Mouse (Mus musculus) ES-Bruce4 (cell line): ENCODE results near the gene Pop4. TPM values are rescaled to one million over a fixed set of nuclear protein-coding genes. Genes with fewer than 3 reads are reported as not detected.

Experiments
- H3K27ac ChIP-seq: 2 replicates; pipeline ENCODE4 v1.5.1; 2012; ENCODE audit warnings: low read length, inconsistent platforms; ENCODE audit not compliant: insufficient read depth
- H3K27me3 ChIP-seq: 2 replicates; pipeline ENCODE4 v1.6.1; 2012; ENCODE audit warnings: mild to moderate bottlenecking, low read length, inconsistent platforms; ENCODE audit not compliant: control insufficient read depth, poor library complexity, insufficient read depth, severe bottlenecking
- H3K36me3 ChIP-seq: 2 replicates; pipeline ENCODE4 v1.6.1; 2012; ENCODE audit warnings: inconsistent platforms, mild to moderate bottlenecking, low read length, moderate library complexity; ENCODE audit not compliant: control insufficient read depth, poor library complexity, insufficient read depth, severe bottlenecking
- H3K4me1 ChIP-seq: one replicate; pipeline ENCODE4 v1.8.1; 2011; ENCODE audit warnings: low read length; ENCODE audit not compliant: control insufficient read depth, insufficient read depth
- H3K4me3 ChIP-seq: 2 replicates; pipeline ENCODE4 v1.5.1; 2011; ENCODE audit warnings: low read depth, mild to moderate bottlenecking, low read length
- H3K9ac ChIP-seq: 2 replicates; pipeline ENCODE4 v1.6.1; 2012; ENCODE audit warnings: low read depth, mild to moderate bottlenecking, inconsistent platforms; ENCODE audit not compliant: poor library complexity, severe bottlenecking
- H3K9me3 ChIP-seq: replicated peaks from 2 replicates; pipeline ENCODE4 v1.6.1; 2012; ENCODE audit warnings: mild to moderate bottlenecking, low read length, inconsistent platforms; ENCODE audit not compliant: control insufficient read depth, poor library complexity, insufficient read depth, severe bottlenecking
- CTCF ChIP-seq: IDR thresholded peaks from one replicate; pipeline ENCODE4 v1.8.1; 2011; ENCODE audit warnings: low read depth, low read length
- EP300 ChIP-seq: IDR thresholded peaks from 2 replicates; pipeline ENCODE4 v1.6.1; 2011; ENCODE audit warnings: low read depth, low read length; ENCODE audit not compliant: insufficient read depth
- POLR2A ChIP-seq: IDR thresholded peaks from one replicate; pipeline ENCODE4 v1.8.1; 2011; ENCODE audit warnings: low read length; ENCODE audit not compliant: insufficient read depth
- polyA plus RNA-seq: library from polyadenylated mRNA; stranded (reverse); fragments of >200 nt; gene quantifications from 2 replicates; pipeline ENCODE4 v1.2.4, GENCODE M21; 2011; ENCODE audit warnings: low read depth; ENCODE audit not compliant: missing spikeins, insufficient read depth, insufficient read length

The Pop4 gene
- polyA plus RNA-seq, 1 experiment, result 44.6 TPM

DNA sequence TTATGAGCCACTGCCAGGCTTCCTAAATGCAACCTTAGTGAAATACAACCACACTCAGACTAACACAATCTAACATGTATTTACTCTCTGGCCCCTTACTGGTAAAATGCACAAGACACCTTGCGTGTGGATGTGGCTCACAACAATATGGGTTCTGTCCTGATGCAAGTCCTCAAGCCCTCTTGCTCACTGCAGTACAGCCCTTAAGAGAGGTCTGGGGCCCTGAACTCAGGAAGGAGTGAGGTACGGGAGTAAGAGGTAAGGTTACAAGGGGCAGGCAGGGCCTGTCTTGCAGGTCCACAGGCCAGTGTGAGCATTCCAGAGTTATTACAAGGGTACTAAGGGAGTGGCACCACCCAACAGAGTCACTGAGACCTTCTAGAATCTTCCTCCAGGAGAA is 45.0 kb downstream of the Pop4 start:
- Histone ChIP-seq H3K27me3 (no peaks in the 10 kb centered on the region), H3K4me3 (no peak overlapping the region), H3K9me3 (no peaks in the 10 kb centered on the region), H3K36me3 (no peaks in the 10 kb centered on the region), H3K9ac (peak overlapping the region; percentile 67; the same call in 1 of the 2 replicates), H3K4me1 (peaks cover 7% of the 10 kb centered on the region), H3K27ac (peak overlapping the region; percentile 84; the same call in 1 of the 2 replicates)
- no peak for TF ChIP-seq POLR2A
- no peak for TF ChIP-seq EP300
- TF ChIP-seq CTCF, result no peak

DNA sequence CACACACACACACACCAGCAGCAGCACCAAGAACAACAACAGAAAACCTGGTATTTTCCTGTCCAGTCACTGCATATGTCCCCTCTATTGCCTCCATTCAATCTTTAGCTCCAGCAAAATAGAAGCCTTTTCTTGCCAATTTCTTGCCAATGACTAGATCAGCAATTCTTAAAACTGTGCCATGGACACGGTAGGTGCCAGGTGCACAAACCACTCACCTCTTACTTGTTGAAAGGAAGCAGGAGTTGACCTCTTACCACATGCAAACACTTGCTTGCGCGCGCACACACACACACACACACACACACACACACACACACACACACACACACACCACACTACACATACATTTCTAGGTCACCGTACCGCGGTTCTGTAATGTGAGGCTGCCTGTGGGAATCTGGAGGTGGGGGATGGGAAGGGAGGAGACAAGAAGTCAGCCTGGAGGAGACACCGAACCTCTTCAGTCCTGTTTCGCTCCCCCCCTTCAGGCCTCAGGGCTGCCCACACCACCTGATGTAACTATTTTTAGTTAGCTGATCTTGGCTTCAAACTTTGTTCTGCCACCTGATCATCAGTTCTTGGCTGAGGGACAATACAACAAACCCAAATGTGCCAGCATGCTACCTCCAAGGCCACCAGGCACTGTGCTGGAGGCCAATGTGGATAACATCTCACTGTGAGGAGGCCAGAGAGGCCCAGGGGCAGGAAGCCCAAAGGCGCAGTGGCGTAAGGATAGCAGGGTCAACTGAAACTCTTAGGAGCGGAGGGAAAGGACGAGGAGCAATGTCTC is 46.5 kb downstream of the Pop4 start:
- Histone ChIP-seq H3K27me3 (no peaks in the 10 kb centered on the region), H3K36me3 (no peaks in the 10 kb centered on the region), H3K27ac (no peak overlapping the region), H3K9me3 (no peaks in the 10 kb centered on the region), H3K9ac (no peak overlapping the region), H3K4me3 (no peak overlapping the region), H3K4me1 (peaks cover 5% of the 10 kb centered on the region)
- TF ChIP-seq EP300, result 0 out of 2 replicates have a peak, but pooled peaks have one; percentile 12
- no peak for TF ChIP-seq CTCF

- peaks cover 3% of the 10 kb centered on the region for H3K4me1 ChIP-seq
- H3K9ac ChIP-seq, result no peak overlapping the region
- no peaks in the 10 kb centered on the region for H3K9me3 ChIP-seq
- no peak for TF ChIP-seq EP300
- no peak for TF ChIP-seq POLR2A
- no peak for TF ChIP-seq CTCF
- H3K27me3 ChIP-seq, result no peaks in the 10 kb centered on the region
- no peaks in the 10 kb centered on the region for H3K36me3 ChIP-seq
- H3K27ac ChIP-seq, result no peak overlapping the region
- no peak overlapping the region for H3K4me3 ChIP-seq
Measured at GRCm38 (mm10) chr7:38220866-38221265, 50.4 kb downstream of the Pop4 start.

- H3K4me1 ChIP-seq, result no peaks in the 10 kb centered on the region
- H3K27me3 ChIP-seq, result no peaks in the 10 kb centered on the region
- H3K9ac ChIP-seq, result no peak overlapping the region
- H3K36me3 ChIP-seq, result no peaks in the 10 kb centered on the region
- no peak overlapping the region for H3K4me3 ChIP-seq
- no peak overlapping the region for H3K27ac ChIP-seq
- TF ChIP-seq CTCF (no peak), POLR2A (no peak), EP300 (no peak)
- H3K9me3 ChIP-seq, result no peaks in the 10 kb centered on the region
Measured at GRCm38 (mm10) chr7:38219526-38219925, 51.7 kb downstream of the Pop4 start.

GRCm38 (mm10) chr7:38218631-38219367 is 52.4 kb downstream of the Pop4 start:
- TF ChIP-seq CTCF, result no peak
- no peak for TF ChIP-seq POLR2A
- no peak for TF ChIP-seq EP300
- Histone ChIP-seq H3K9ac (no peak overlapping the region), H3K36me3 (no peaks in the 10 kb centered on the region), H3K9me3 (no peaks in the 10 kb centered on the region), H3K27ac (no peak overlapping the region), H3K27me3 (no peaks in the 10 kb centered on the region), H3K4me1 (no peaks in the 10 kb centered on the region), H3K4me3 (no peak overlapping the region)
